Mouse (Mus musculus) liver, adult 2 months (tissue): ENCODE measurements around the gene Upf1.

ENCODE experiments used
- CTCF ChIP-seq: fragments of 200-500 bp; IDR thresholded peaks from 2 replicates; pipeline ENCODE4 v1.5.1; 2011; ENCODE audit warnings: low read depth, low read length, control low read depth
- POLR2A ChIP-seq: fragments of 200-500 bp; IDR thresholded peaks from 2 replicates; pipeline ENCODE4 v1.6.1; 2011; ENCODE audit warnings: low read length, control low read depth; ENCODE audit not compliant: insufficient read depth; ENCODE audit errors: extremely low read depth

DNA sequence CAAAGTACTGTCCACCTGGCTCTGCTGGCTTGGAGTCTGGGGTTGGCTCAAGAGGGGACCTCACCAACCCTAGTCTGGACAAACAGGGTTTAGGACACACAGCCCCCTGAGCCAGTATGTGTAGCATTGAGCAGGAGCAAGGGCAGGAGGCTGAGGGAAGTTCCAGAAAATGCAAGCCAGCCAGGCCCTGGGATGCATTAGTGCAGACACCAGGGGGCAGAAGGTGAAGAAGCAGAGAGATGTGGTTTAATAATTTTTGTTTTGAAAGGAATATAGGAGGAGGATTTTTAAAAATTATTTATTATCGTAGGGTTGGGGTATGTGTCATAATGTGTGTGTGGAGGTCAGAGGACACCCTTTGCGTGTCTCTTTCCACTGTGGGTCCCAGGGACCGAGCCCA is 29.4 kb downstream of the Upf1 start:
- TF ChIP-seq CTCF (no peak), POLR2A (no peak)
